Mouse (Mus musculus) spleen, adult 2 months (tissue): ENCODE data around the gene Arhgap27.

Experiments
- CTCF ChIP-seq: fragments of 200-500 bp; IDR thresholded peaks from 2 replicates; pipeline ENCODE4 v1.5.1; 2011; ENCODE audit warnings: mild to moderate bottlenecking, inconsistent platforms; ENCODE audit not compliant: insufficient read depth, insufficient read length, insufficient replicate concordance; ENCODE audit errors: extremely low read depth
- POLR2A ChIP-seq: fragments of 200-500 bp; IDR thresholded peaks from 2 replicates; pipeline ENCODE4 v1.6.1; 2011; ENCODE audit warnings: low read depth, low read length, inconsistent platforms

DNA sequence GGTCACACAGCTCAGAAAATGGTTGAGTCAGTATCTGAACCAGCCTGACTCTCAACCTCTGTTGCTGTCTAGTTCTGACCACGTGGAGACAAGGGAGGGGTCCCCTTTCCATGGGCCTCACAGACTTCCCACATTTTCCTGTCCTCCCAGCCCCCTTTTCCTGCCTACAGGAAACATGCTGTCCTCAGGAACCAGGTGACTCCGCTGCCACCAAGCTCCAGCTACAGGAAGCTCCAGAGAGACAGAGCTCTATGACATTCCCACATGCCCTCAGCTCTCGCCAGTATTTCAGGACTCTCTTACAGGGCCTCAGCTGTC lies 7.7 kb upstream of the Arhgap27 start:
- no peak for TF ChIP-seq POLR2A
- no peak for TF ChIP-seq CTCF
